Mouse (Mus musculus) urinary bladder, adult 2 months (tissue): ENCODE data around the gene Unc45a. TPM values are rescaled to one million over a fixed set of nuclear protein-coding genes. Genes with fewer than 3 reads are reported as not detected.

Experiments
- DNase-seq: peaks from one replicate; pipeline ENCODE4 v3.0.0; 2022; ENCODE audit warnings: low spot score
- polyA plus RNA-seq: library from polyadenylated mRNA; depleted of rRNA; stranded (reverse); fragments of >200 nt; gene quantifications from 2 replicates; pipeline ENCODE4 v1.2.3, GENCODE M21; 2012

Unc45a gene
- polyA plus RNA-seq, 1 experiment, result 92.8 TPM

DNA sequence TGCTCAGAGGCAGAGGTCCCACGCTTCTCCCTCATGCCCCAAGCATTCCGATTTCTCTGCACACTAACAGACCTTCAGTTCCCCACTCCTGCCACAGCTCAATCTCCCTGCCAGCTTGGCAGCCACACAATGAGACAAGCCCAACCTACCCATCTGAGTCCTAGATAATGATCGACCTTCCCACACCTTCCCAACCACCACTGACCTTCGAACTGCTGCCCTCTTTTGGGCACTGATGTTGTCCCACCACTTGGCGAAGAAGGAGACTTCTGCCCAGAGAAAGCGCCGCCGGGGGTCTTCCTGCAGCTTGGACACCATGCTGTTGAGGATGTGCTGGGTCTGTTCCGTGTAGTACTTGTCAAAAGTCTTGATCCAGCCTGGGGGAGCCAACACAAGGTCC is 27.2 kb upstream of the Unc45a start:
- DNase-seq, result no peak

DNA sequence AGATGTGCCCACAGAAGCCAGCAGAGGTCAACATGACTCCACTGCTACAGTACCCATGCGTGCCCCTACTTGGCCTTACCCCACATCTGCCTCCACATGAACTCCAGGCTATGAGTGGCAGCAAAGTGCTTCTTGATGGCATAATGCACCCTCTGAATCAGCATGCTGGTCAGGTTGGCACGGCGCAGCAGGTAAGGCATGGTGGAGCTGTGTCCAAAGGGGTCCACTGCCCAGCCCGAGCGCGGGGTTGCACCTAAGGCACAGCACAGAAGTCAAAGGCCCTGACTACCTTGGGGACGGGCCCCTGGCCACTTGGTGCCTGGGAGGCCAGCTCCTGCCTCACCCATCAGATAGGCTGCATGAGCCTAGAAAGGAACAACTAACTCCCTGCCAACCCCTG is 26.4 kb upstream of the Unc45a start:
- no peak for DNase-seq

DNA sequence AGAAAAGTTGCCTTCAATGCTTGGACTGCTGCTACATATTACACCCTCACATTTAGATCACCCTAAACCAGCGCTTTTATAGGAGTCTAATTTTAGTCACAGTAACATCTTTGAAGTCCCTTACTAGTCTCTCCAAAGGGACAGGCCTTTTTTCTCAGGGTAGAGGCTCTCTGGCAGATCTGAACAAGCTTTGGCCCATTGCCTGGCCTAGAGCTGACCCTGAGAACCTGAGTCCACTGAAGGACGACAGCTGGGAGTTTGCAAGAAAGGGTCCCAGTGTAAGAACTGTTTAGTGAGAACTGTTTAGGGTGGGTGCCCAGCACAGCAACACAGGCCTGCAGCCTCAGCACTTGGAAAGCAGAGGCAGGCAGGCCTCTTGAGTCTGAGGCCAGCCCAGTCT is 25.0 kb upstream of the Unc45a start:
- no peak for DNase-seq

DNA sequence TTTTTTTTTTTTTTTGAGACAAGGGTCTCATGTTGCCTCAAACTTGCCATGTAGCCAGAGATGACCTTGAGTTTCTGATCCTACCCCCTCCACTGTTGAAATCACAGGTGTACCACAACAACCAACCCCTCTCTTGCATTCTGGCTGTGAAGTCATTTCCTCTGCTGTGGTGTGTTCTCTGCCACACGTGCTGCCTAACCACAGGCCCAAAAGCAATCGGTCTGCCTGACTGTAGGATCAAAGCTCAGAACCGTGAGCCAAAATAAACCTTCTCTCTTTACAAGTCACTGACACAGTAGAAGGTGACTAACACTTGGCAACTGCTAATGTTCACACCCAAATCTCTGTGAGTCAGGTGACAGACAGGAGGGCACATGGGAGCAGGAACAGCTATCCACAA is 19.6 kb upstream of the Unc45a start:
- no peak for DNase-seq

DNA sequence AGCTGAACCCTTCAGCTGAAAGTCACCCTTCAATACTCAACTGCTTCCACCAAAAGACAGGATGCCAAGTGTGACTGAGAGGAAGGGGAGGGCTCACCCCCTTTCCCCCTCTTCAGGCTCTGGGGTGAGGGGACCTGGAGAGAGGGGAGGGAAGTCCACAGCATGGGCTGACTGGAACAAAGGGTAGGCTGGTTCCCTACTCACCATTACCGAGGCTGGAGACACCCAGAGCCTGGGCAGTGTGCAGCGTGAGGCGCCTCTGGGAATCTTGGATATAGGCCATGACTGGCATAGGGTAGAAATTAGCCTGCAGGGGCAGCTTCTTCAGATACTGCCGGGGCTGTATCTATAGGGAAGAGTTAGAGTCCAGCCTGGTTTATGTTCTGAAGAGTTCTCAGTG is 17.2 kb upstream of the Unc45a start:
- no peak for DNase-seq

DNA sequence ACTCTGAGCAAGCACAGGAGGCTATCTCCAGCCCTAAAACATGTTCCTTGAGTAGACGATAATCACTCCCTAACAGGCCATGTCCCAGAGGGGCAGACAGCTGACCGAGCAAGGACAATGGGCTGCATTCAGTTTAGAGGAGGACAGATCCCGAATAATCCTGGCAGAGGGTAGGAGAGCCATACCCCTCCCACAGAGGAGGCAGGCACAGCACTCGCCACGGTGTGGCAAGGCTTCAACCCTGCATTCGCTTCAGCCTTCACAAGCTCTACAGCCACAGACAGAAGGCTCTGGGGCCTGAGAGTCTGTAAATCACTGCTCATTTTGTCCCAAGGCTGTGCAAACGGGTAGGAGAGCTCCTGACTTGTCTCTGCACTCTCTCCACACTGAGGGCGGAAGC is 16.4 kb upstream of the Unc45a start:
- DNase-seq, result no peak

DNA sequence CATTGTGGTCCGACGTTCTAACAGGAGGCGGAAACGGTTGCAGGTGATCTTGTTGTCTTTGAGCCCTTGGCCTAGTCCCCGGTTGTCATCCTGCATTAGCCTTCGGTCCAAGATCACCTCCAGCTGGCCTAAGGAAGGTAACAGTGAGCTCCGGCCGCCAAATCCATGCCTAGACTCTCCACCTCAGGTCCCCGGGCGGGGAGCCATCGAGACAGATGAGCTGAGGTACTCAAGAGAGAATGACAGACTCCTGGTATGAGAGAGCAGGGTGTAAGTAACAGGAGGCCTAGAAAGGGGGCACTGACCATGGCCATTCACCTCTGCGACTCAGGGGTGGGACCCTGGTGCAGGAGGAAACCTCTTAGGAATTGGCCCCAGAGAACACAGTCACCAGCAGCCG is 15.5 kb upstream of the Unc45a start:
- no peak for DNase-seq

DNA sequence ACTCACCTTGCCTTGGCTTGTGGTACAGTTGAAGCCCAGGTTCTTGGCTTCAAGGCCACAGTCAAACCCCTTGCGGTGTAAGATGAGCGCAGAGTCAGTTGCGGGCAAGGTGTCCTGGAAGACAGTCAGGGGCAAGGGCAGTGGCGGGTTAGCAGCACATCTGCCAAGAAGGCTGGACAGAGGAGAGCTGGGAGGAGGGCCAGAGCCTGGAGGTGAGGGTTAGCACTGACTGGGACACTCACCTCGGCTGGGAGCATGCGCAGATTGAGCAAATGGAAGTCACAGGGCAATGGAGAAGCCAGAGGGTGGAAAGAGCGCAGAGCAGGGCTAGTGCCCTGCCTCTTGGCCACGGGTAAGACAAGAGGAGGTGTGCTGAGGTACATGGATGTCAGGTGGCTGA is 12.1 kb upstream of the Unc45a start:
- no peak for DNase-seq

DNA sequence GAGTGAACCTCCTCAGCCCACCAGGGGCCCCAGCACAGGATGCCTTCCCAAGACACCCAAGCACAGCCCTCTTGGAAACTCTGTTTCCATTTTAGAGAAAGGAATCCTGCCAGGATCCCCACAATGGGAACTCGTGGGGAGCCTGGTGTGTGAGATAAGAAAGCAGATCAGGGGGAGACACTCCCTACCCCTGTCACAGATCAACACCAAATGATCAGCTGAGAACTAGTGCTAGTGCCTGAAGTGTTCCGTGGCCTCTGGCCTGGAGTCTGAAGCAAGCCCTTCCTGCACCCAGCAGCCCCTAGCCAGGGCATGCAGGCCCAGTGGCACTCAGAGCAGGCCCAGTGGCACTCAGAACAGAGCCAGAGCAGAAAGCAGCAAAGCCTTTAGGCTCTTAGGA is 10.0 kb upstream of the Unc45a start:
- no peak for DNase-seq

DNA sequence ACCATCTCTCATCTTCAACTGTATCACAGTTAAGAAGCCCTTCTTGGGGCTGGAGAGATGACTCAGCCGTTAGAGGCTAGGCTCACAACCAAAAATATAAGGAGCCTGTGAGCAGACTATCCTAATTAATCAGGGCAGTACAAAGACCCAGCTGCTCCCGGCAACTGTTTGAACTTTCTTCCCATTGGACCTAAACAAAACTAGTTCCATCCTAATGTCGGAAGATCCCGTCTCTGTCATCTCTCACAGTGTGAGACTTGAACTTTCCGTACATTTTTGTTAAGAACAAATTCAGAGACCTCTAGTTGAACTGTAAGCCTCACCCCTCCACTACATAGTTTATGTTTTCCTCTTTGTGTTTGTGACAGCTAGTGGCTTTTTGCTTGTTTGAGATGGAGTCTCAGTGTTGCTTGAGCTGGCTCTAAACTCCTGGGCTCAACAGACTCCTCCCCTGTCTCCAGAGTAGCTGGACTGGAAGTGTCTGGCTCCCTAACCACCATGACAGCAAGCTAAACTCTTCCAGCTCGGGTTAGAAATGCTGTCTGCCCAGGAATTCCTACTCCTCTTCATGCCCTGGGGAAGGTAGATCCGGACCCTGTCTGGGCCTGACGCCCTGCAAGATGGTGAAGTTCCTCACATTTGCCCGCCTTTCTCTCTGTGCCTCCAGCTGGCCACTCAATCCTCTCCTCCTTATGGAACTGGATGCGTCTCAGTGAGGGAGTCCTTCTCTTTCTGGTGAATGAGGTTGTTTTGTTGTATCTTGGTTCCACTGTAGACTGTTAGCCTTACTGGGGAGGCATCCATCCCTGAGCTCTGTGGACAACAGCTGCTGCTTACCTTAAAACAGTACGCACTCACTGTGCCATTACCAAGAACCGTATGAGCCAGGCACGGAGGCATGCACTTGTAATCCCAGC is 7.1 kb upstream of the Unc45a start:
- no peak for DNase-seq

DNA sequence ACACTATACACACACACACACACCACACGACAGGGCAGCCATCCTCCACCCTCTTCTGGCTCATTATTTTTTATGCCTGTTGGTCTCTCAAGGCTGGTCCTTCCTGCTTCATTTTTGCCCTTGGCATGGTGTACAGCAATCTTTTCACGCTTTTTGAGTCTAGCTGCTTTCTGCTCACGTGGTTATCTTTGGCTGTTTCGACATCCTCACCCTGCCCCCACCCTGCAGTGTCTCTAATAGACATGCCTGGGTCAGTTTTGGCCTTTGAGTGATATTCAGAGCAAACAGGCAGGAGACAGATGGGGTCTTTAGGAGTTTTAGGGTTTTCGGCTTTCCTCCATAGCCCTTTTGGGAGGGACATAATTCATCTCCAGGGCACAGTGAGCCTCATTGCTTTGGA is 6.0 kb upstream of the Unc45a start:
- no peak for DNase-seq

DNA sequence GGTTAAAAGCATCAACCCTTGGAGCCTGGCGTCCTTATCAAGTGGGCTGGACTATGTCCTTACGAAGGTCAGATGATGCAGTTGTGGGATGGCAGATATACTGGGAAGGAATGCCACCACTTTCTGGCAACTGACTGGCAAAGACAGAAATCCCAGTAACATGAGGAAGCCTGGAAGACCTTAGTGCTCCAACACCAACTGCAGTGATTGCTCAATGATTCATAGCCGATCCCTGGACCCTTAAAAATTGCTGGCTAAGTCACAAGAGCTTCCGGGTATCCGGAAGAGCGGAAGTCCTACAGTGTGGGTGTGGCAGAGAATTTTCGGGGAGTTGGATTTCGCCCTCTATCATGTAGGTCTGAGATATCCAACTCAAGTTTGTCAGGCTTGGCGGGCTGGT is 5.4 kb upstream of the Unc45a start:
- DNase-seq, result no peak

DNA sequence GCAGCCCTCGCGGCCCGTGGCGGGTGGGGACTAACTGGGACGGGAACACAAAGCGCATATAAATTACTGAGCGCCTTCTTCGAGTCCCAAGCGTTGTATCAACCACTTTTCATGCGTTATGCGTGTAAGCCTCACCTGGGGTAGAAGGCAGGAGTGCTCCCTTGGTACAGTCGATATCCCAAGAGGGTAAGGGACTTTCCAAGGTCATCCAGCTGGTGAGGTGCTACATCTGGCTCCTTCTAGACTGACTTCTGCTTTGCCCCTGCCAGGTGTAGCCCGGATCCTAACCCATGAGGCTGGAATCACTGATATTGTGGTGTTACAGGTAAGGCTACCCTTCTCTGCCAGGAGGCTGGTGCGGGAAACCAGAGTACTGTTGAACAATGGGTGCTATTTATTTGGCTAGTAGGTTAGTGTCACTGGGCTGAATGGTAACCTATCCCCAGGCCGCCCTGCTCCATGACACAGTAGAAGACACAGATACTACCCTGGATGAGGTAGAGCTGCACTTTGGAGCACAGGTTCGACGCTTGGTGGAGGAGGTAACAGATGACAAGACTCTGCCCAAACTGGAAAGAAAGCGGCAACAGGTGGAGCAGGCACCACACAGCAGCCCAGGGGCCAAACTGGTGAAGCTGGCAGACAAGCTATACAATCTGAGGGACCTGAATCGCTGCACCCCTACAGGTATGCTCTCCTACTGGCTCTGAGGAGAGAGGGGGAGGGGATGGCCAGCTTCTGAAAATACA is 2.6 kb upstream of the Unc45a start:
- DNase-seq, result no peak

DNA sequence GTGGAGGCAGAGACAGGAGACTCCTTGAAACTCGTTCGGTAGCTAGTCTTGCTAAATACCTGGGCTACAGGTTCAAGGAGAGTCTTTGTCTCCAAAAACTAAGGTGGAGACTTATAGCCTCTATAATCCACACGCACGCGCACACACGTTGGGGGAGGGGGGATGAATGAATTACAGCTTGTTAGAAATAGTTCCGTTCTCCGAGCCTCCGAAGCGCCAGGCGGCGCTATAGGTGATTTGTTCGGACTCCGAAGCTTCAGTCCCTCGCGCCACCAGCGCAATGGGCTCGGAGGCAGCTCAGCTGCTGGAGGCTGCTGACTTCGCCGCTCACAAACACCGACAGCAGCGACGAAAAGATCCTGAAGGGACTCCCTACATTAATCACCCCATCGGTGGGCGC is 2.1 kb upstream of the Unc45a start, which contains the start of gene Hddc3:
Gene Hddc3 (plus strand): TSS at position 247 of the 400 bp plus-strand sequence.
- peak; percentile 90 for DNase-seq

DNA sequence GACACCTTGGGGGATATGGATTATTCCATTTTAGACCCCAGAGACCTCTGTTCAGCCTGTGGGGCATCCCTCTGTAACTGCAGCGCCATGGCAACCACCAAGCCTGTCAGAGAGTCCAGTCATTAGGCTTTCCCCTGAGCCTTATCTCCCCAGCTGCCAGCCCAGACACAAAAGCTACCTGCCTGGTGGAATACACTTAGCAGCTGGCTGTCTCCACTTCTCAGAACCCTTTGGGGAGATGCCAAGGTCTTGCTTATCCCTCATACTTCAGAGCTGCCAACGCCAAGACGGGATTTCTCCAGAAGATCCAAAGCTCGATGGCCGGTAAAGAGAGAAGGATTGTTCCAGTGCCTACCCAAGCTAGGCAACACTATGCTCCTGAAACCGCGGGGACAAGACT is 988 bp upstream of the Unc45a start:
- no peak for DNase-seq

DNA sequence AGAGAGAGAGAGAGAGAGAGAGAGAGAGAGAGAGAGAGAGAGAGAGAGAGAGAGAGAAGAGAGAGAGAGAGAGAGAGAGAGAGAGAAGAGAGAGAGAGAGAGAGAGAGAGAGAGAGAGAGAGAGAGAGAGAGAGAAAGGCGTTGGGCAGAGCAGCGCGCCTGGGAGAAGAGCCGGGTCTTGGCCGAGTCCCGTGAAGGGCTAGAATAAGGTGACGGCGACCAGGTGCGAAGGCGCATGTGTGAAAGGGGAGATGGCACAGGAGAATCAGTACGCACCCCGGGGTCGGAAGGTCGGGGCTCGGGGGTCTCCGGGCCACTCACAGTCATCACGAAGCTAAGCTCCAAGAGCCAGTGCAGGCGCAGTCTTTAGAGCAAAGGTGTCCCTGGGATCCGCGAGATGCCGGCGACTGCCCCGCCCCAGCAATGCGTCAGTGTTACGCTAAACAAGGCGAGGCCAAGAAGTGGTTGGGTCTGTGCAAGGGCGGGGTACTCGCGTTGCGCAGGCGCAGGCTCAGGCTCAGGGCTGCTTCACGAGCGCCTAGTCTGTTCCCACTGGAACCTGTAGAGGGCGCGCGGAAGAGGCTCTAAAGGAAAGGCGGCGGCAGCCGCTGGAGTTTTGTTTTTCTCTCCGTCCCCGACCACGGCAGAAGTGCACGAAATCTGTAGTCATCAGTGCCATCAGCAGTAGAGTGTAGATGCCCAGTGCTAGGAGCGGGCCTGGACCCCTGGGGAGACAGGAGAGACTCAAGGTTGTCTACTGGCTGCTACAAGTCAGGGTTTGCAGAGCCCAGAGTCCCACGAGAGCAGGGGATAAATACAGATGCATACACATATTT is 794 bp downstream of the Unc45a start:
- DNase-seq, result peak; percentile 88

DNA sequence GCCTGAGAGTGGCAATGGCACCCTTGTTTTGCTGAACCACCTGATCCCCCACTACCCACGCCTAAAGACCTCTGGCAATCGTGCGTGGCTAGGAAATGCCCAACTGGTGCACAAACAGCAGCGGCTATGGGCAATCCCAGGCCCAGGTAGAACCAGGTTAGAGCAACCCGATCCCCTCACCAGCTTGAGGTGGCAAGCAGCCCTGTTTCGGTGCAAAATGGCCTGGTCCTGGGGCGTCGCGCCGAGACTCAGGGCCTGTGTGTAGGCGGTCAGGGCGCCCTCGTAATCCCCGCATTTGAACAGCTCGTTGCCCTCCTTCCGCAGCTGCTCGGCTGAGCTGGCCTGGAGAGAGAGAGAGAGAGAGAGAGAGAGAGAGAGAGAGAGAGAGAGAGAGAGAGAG is 1.4 kb downstream of the Unc45a start:
- no peak for DNase-seq

DNA sequence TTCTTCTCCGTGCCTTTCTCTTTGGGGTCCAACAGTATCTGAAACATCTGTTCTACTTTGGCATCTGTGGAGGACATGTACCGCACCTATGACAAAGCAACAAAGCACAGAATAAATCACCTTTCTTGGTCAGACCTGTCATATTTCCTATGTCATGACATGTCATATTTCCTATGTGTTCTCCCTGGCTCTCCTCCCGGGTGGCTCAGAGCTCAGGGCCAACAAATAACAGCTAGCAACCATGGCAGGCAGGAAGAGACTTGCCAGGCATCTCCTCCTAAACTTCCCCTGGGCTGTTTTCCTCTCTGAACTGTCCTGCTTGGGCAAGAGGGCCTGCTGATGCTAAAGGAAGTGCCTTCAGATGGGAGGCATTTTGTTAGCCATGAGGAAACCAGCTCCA is 3.9 kb downstream of the Unc45a start:
- DNase-seq, result no peak

DNA sequence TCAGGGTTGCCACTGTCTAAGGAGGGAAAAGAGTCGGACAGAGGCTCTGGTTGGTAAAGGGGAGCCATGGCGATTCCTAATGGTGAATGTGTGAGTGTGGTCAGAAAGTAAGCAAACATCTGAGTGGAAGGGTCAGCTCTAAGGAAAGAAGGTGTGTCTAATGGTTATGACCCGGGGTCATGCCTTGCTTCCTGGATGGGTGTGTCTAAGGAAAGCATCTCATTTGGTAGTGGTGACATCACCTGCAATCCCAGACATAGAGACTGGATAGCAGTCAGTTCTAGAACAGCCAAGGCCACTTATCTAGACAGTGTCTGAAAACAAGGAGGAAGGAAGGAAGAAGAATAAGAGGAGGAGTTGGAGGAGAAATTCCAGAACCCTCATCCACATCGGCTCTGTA is 6.0 kb downstream of the Unc45a start:
- no peak for DNase-seq

DNA sequence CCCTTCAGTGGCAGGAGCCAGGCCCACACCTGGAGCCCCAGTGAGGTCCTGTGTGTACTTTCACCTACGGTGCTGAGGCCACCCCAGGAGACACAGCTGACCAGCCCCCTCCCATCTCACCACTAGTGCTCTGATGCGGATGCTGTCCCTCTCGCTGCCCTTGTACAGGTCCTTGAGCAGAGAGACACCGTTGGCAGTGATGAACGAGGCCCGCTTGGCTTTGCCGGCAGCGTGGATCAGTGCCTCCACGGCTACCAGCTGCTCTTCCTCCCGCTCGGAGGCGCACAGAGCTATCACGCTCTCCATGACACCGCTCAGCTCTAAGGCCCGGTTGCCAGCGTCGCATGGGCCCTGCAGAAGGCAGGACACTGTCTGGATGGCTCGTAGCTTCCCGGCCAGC is 9.4 kb downstream of the Unc45a start:
- no peak for DNase-seq

DNA sequence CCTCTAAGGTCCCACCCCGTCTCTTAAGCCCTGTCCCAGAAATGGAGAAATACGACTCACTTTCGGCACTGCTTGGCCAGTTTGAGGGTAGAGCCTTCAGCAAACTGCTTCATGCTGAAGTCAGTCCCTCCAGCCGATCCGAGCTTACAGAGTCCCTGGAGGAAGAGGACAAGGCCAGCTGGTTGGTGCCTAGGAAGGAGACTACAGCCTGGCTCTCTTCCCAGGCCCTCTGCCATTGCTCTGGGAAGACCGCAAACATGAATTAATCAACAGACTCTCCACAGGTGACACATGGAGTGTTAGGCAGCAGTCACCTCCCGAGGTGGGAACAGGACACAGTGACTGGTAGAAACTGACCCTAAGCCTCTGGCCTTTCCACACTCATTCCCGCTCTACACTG is 10.5 kb downstream of the Unc45a start:
- no peak for DNase-seq

DNA sequence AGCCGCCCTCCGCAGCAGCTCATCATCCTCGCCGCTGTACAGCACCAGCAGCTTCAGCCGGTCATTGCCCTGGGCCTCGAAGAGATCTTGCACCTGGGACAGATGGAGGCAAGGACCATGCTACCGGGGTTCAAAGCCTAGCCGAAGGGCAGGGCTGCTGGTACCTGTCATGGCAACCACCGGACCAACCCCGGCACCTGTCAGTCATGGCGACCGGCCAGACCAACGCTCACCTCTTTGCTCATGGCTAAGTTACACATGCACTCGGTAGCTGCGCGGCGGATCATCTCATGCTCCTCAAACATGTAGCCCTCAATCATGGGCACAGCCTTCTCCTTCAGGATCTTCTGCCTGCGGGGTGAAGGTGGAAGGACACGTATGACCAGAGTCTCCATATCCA is 14.7 kb downstream of the Unc45a start:
- no peak for DNase-seq
